Mouse (Mus musculus) activated CD4-positive, CD25-positive, alpha-beta regulatory T cell, adult 9 weeks (primary cell): ENCODE measurements around the gene Fkbp15. TPM values are rescaled to one million over a fixed set of nuclear protein-coding genes. Genes with fewer than 3 reads are reported as not detected.

Experiments used
- polyA plus RNA-seq: library from polyadenylated mRNA; unstranded; fragments of 100-300 nt; shearing (Covaris generic); gene quantifications from one replicate; pipeline ENCODE4 v1.2.1, GENCODE M21; 2017

Fkbp15 gene
- polyA plus RNA-seq = 63.5 TPM

DNA sequence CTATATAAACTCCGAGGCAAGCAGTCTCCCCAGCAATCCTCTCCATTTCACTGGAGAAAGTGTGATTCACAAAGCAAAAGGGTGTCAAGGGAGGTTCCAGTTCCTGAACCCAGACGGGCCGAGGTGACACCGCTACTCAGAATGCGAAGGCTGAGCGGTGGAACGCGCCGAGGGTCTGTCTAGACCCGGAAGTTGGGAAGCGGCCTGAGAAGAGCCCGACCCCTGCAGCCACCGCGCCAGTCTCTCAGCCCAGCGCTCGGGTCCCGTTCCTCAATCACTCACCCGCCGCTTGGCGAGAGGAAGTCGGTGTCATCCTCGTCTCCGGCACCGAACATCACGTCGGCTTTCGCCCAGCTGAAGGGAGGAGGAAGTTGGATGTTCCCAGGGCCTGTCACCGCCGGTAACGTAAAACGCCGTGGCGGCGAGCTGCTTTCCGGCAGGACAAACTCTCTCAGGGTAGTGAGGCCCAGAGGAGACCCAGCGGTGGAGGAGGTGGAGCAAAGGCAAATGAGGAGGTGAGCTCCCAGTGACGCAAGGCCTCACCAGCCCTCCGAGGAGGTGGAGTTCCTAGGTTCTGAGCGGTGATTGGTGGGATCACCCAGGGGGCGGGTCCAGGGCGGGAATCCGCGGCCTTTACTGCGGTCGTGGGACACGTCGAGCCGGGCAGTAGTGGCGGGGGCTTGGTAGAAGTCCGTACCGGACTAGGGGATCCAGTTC lies at the start of gene Fkbp15, which contains the start of gene Slc31a1:
Gene Fkbp15 (minus strand): TSS at position 461 of the 717 bp plus-strand sequence.
Gene Slc31a1 (plus strand): TSS at position 640 of the 717 bp plus-strand sequence.

DNA sequence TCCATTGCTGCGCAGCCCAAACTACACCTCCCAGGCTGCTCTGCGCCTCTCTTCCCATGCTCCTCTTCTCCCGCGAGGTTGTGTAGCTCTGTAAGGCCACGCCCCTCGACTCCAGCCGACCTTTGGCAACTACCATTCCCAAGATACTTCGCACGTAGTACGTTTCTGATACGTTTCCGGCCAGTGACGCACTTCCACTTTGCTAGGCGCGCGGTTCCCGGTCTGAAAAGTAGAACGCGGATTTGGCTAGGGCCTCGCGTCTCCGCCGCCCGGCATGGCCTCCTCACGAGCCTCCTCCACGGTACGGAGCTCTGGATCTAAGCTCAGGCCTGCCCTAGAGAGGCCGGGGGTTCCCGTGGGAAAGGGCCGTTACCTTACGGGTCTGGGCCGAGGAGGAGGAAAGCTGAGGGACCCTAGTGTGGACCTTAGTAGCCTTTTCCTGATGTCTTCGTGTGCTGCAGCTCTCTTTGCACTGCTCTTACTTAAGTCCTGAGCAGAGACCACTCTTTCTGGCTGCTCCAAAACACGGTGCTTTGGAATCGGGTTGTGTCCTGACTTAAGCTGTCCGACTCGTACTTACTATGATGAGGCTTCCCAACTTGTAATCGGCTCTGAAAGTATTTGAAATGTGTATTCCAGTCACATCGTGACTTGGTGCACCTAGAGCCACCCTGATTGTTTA lies 48.4 kb upstream of the Fkbp15 start, which contains the start of the genes Cdc26 and Prpf4:
Gene Cdc26 (minus strand): TSS at position 42 of the 682 bp plus-strand sequence.
Gene Prpf4 (plus strand): TSS at position 197 of the 682 bp plus-strand sequence.

GRCm38 (mm10) chr4:62262276-62262675 lies 98.1 kb downstream of the Fkbp15 start, which contains the start of gene Slc31a2:
Gene Slc31a2 (plus strand): TSS chr4:62262562.

Other genes with a start within 250 kb of the Fkbp15 start
- not detected for gene Mup21, start 209.7 kb downstream of the Fkbp15 start, polyA plus RNA-seq
- gene Zfp37, start 129.5 kb downstream of the Fkbp15 start, polyA plus RNA-seq = not detected
- gene Slc31a2, start 98.0 kb downstream of the Fkbp15 start, polyA plus RNA-seq = 19.2 TPM
- gene Slc31a1, start 179 bp upstream of the Fkbp15 start, polyA plus RNA-seq = 9.3 TPM
- gene Cdc26, start 48.1 kb upstream of the Fkbp15 start, polyA plus RNA-seq = 108 TPM
- gene Prpf4, start 48.2 kb upstream of the Fkbp15 start, polyA plus RNA-seq = 27.6 TPM
- gene Rnf183, start 74.7 kb upstream of the Fkbp15 start, polyA plus RNA-seq = not detected
- 0.46 TPM for gene Wdr31, start 110.3 kb upstream of the Fkbp15 start, polyA plus RNA-seq
- 3.5 TPM for gene Bspry, start 119.5 kb upstream of the Fkbp15 start, polyA plus RNA-seq
- gene Hdhd3, start 142.9 kb upstream of the Fkbp15 start, polyA plus RNA-seq = 1.1 TPM
- 62.7 TPM for gene Alad, start 159.4 kb upstream of the Fkbp15 start, polyA plus RNA-seq
- 27.1 TPM for gene Pole3, start 164.5 kb upstream of the Fkbp15 start, polyA plus RNA-seq
- gene 4933430I17Rik, start 164.8 kb upstream of the Fkbp15 start, polyA plus RNA-seq = 0.26 TPM
- 139 TPM for gene Rgs3, start 199.3 kb upstream of the Fkbp15 start, polyA plus RNA-seq